Mouse (Mus musculus) forelimb bud, embryonic 11.5 days (tissue): ENCODE measurements at regions not wholly inside any gene's neighbourhood (a gene's known extent, or its start where the extent isn't known, plus 50 kb on each side); places are given as distances from the start of the nearest gene placed in this dataset.

Experiments used
- DNase-seq: peaks from one replicate; pipeline ENCODE4 v3.0.0-alpha.2; 2012; ENCODE audit warnings: low read depth, low spot score

GRCm38 (mm10) chr10:70814354-70815131 is 158.8 kb upstream of the Phyhipl start:
- no peak for DNase-seq

GRCm38 (mm10) chr10:70809411-70809810 is 153.6 kb upstream of the Phyhipl start:
- DNase-seq = no peak

- DNase-seq = no peak
These were observed 151.1 kb upstream of the Phyhipl start for GRCm38 (mm10) chr10:70806786-70807385.

- no peak for DNase-seq
These were observed 145.1 kb upstream of the Phyhipl start for GRCm38 (mm10) chr10:70800736-70801306.

- DNase-seq = no peak
These were observed 144.1 kb upstream of the Phyhipl start for GRCm38 (mm10) chr10:70799906-70800305.

- DNase-seq = no peak
These were observed 143.5 kb upstream of the Phyhipl start for GRCm38 (mm10) chr10:70799191-70799742.

GRCm38 (mm10) chr10:70788814-70789452 is 133.2 kb upstream of the Phyhipl start:
- DNase-seq = peak; percentile 51

GRCm38 (mm10) chr10:70781036-70781435 is 125.3 kb upstream of the Phyhipl start:
- no peak for DNase-seq

- DNase-seq = no peak
These were observed 122.8 kb upstream of the Phyhipl start for GRCm38 (mm10) chr10:70778596-70778995.

- no peak for DNase-seq
These were observed 118.8 kb upstream of the Phyhipl start for GRCm38 (mm10) chr10:70774571-70774970.

- DNase-seq = no peak
These were observed 118.4 kb upstream of the Phyhipl start for GRCm38 (mm10) chr10:70774159-70774558.

GRCm38 (mm10) chr10:70767461-70767860 is 111.7 kb upstream of the Phyhipl start:
- no peak for DNase-seq

- DNase-seq = no peak
These were observed 111.1 kb upstream of the Phyhipl start for GRCm38 (mm10) chr10:70766869-70767268.

GRCm38 (mm10) chr10:70766450-70766849 is 110.7 kb upstream of the Phyhipl start:
- DNase-seq = no peak

- DNase-seq = no peak
These were observed 107.4 kb upstream of the Phyhipl start for GRCm38 (mm10) chr10:70763206-70763605.

- DNase-seq = no peak
These were observed 103.9 kb upstream of the Phyhipl start for GRCm38 (mm10) chr10:70759686-70760085.

- DNase-seq = no peak
These were observed 96.0 kb upstream of the Phyhipl start for GRCm38 (mm10) chr10:70751771-70752170.

GRCm38 (mm10) chr10:70750356-70751145 is 94.8 kb upstream of the Phyhipl start:
- DNase-seq = no peak

GRCm38 (mm10) chr10:70746612-70747011 is 90.8 kb upstream of the Phyhipl start:
- DNase-seq = no peak

GRCm38 (mm10) chr10:70741909-70742308 is 86.1 kb upstream of the Phyhipl start:
- DNase-seq = no peak

- no peak for DNase-seq
These were observed 84.3 kb upstream of the Phyhipl start for GRCm38 (mm10) chr10:70740095-70740494.
